In genomic region chr4:43244022-43244421, GRCm38 (mm10) we compare ENCODE assay signal across 12 mouse cellular contexts. TPM values are rescaled to one million over a fixed set of nuclear protein-coding genes. Genes with fewer than 3 reads are reported as not detected.
A peak's percentile ranks its signal among the peaks of the same experiment; 100 is the strongest.
DNase-seq lines count a peak whose midpoint lies in the region; ATAC-seq and TF ChIP-seq lines count a peak whose summit lies in the region.
"Had no signal": no experiment of that assay in that cellular context is flagged by ENCODE, and none has a peak within 500 bp of the region (broad histone marks: within the 10 kb centered on the region; RNA-seq: fewer than 3 reads in every experiment).

No protein-coding gene starts in this region.

- WGBS in forebrain, embryonic 14.5 days: 64% methylated on average over 2 of the region's 2 CpGs
- 69% methylated on average over 2 of the region's 2 CpGs for WGBS in forebrain, embryonic 12.5 days

- intact Hi-C loops in left cerebral cortex, postnatal 25 days (cut with DNase I): loop anchor here (5.0 kb wide), 1 partner anchor 197 kb away; the partner anchor contains the start of gene Fam214b
- intact Hi-C loops in heart, postnatal 25 days (cut with DNase I): loop anchor here (10.0 kb wide), 1 partner anchor 189 kb away; the partner anchor contains the start of gene Unc13b

- no peak for ATAC-seq in forebrain, embryonic 14.5 days
- no peak for ATAC-seq in forebrain, embryonic 12.5 days (ENCODE audit: low FRiP score)

- no peak overlapping the region for H3K4me3 ChIP-seq in forebrain, embryonic 14.5 days (ENCODE audit: low read depth, low read length)
- no peak overlapping the region for H3K4me3 ChIP-seq in forebrain, embryonic 12.5 days (replicated peaks)
- H3K4me3 ChIP-seq in layer of hippocampus, adult 2 months: no peak overlapping the region
- H3K4me3 ChIP-seq in MEL (ENCODE audit: control insufficient read depth in 1 of 2, insufficient read depth in 1 of 2, low read depth in 2 of 2, low read length in 2 of 2): no peak overlapping the region
- H3K4me3 ChIP-seq: forebrain, embryonic 10.5 days; stomach, embryonic 15.5 days had no signal

- H3K27ac ChIP-seq in forebrain, embryonic 14.5 days (ENCODE audit: low read depth, low read length): no peak overlapping the region
- no peak overlapping the region for H3K27ac ChIP-seq in forebrain, embryonic 12.5 days
- H3K27ac ChIP-seq in layer of hippocampus, adult 2 months: no peak overlapping the region
- no peak overlapping the region for H3K27ac ChIP-seq in MEL (ENCODE audit: control insufficient read depth, low read depth, low read length)
- H3K27ac ChIP-seq: forebrain, embryonic 10.5 days; macrophage; stomach, embryonic 15.5 days had no signal

- H3K36me3 ChIP-seq in forebrain, embryonic 14.5 days (ENCODE audit: control insufficient read depth, insufficient read depth, low read length): peaks cover 14% of the 10 kb centered on the region
- H3K36me3 ChIP-seq in forebrain, embryonic 12.5 days (replicated peaks): peaks cover 36% of the 10 kb centered on the region
- no peaks in the 10 kb centered on the region for H3K36me3 ChIP-seq in MEL (ENCODE audit: control insufficient read depth in 1 of 2, insufficient read depth in 2 of 2, low read length in 2 of 2)
- H3K36me3 ChIP-seq: stomach, embryonic 15.5 days had no signal

- TF ChIP-seq POLR2A in MEL (IDR thresholded peaks at IDR 0.05; ENCODE audit: control insufficient read depth in 1 of 2, insufficient read depth in 1 of 2, low read depth in 1 of 2, low read length in 2 of 2, poor library complexity in 1 of 2): no peak

- H3K79me2 ChIP-seq in MEL (ENCODE audit: control insufficient read depth, insufficient read depth, low read length, poor library complexity): no peaks in the 10 kb centered on the region

- H3K9ac ChIP-seq in forebrain, embryonic 14.5 days (ENCODE audit: low read length): no peak overlapping the region
- no peak overlapping the region for H3K9ac ChIP-seq in forebrain, embryonic 12.5 days
- H3K9ac ChIP-seq in MEL (ENCODE audit: control insufficient read depth, low read depth, low read length, poor library complexity, severe bottlenecking): no peak overlapping the region
- H3K9ac ChIP-seq: stomach, embryonic 15.5 days had no signal

- no peak for TF ChIP-seq EP300 in MEL (IDR thresholded peaks at IDR 0.05; ENCODE audit: low read depth in 1 of 2, low read length in 2 of 2)

- peak; percentile 7 for TF ChIP-seq RAD21 in MEL (IDR thresholded peaks at IDR 0.05; ENCODE audit: low read depth, low read length)

- peak; percentile 56 for DNase-seq in forebrain, embryonic 14.5 days (ENCODE audit: low spot score)
- peak; percentile 16 to 28 for DNase-seq in layer of hippocampus, adult 2 months (ENCODE audit: low spot score in 2 of 2)
- DNase-seq in layer of hippocampus, postnatal 36 days: no peak
- DNase-seq in MEL (ENCODE audit: low read depth, low spot score): no peak
- peak; percentile 31 to 59 for DNase-seq in left cerebral cortex, postnatal 25 days (ENCODE audit: low spot score in 2 of 2)
- no peak for DNase-seq in c-Kit-positive CD71-positive TER-119-positive erythroid progenitor cells, embryonic 14.5 days (ENCODE audit: low spot score)
- DNase-seq in heart, postnatal 25 days (ENCODE audit: low spot score): no peak
- DNase-seq: heart, postnatal 14 days had no signal

- peaks cover 3% of the 10 kb centered on the region; the same call in 1 of the 2 replicates for H3K4me1 ChIP-seq in forebrain, embryonic 14.5 days (ENCODE audit: control insufficient read depth, insufficient read depth, low read length)
- H3K4me1 ChIP-seq in forebrain, embryonic 12.5 days: peaks cover 17% of the 10 kb centered on the region
- H3K4me1 ChIP-seq in MEL (ENCODE audit: control insufficient read depth in 1 of 2, insufficient read depth in 2 of 2, low read length in 2 of 2): no peaks in the 10 kb centered on the region
- H3K4me1 ChIP-seq: stomach, embryonic 15.5 days had no signal

- H3K9me3 ChIP-seq in forebrain, embryonic 14.5 days (replicated peaks; ENCODE audit: control insufficient read depth, low read length): no peaks in the 10 kb centered on the region
- no peaks in the 10 kb centered on the region for H3K9me3 ChIP-seq in forebrain, embryonic 12.5 days
- H3K9me3 ChIP-seq in MEL (replicated peaks; ENCODE audit: insufficient read depth, low read length): no peaks in the 10 kb centered on the region
- H3K9me3 ChIP-seq: forebrain, embryonic 10.5 days; stomach, embryonic 15.5 days had no signal

- no peak overlapping the region for H3K4me2 ChIP-seq in forebrain, embryonic 14.5 days (ENCODE audit: low read length)
- no peak overlapping the region for H3K4me2 ChIP-seq in forebrain, embryonic 12.5 days
- H3K4me2 ChIP-seq: stomach, embryonic 15.5 days had no signal

- TF ChIP-seq CTCF in layer of hippocampus, adult 2 months (conservative IDR thresholded peaks at IDR 0.05): peak; percentile 83
- peak in 2 of 3 experiments; percentile 1 to 31; a peak in 2 of 6 replicates for TF ChIP-seq CTCF in MEL (IDR thresholded peaks at IDR 0.05 in 2 of 3, conservative IDR thresholded peaks at IDR 0.05 in 1 of 3; ENCODE audit: control insufficient read depth in 1 of 3, insufficient read depth in 1 of 3, low read depth in 2 of 3, low read length in 3 of 3, poor library complexity in 1 of 3, severe bottlenecking in 1 of 3)

- no peaks in the 10 kb centered on the region for H3K27me3 ChIP-seq in forebrain, embryonic 14.5 days (replicated peaks; ENCODE audit: control insufficient read depth, insufficient read depth, low read length)
- H3K27me3 ChIP-seq in forebrain, embryonic 12.5 days: no peaks in the 10 kb centered on the region
- H3K27me3 ChIP-seq in MEL (ENCODE audit: control insufficient read depth in 1 of 2, insufficient read depth in 2 of 2, low read length in 2 of 2): no peaks in the 10 kb centered on the region
- H3K27me3 ChIP-seq: stomach, embryonic 15.5 days had no signal

TF ChIP-seq in MEL, 35 proteins besides CTCF, POLR2A, EP300 and RAD21:
- TF ChIP-seq SMC3 (IDR thresholded peaks at IDR 0.05; ENCODE audit: low read depth, low read length): peak; percentile 54
- TF ChIP-seq ELF1 (IDR thresholded peaks at IDR 0.05; ENCODE audit: low read depth, low read length): no peak
- TF ChIP-seq E2F4 (IDR thresholded peaks at IDR 0.05; ENCODE audit: borderline replicate concordance, low read depth, low read length): no peak
TF ChIP-seq in MEL: peak in this region for 1.

RNA-seq across cellular contexts. Expression of gene Atp8b5, which starts 22.9 kb away (rescaled TPM):
- 0.46 and 0.79 TPM in 2 replicates for polyA plus RNA-seq in forebrain, embryonic 14.5 days (2014; fragmentation: Nextera tagmentation; extraction: Ambion mirVana)
- 0.40 and 0.42 TPM in 2 replicates for polyA plus RNA-seq in forebrain, embryonic 12.5 days (2016; fragmentation: Nextera tagmentation; extraction: Ambion mirVana)
- under 1 TPM; 0.29 to 0.31 TPM for total RNA-seq in layer of hippocampus, adult 2 months (2021)
- under 1 TPM; 0.20 to 0.22 TPM for total RNA-seq in layer of hippocampus, postnatal 36 days (2021)
- 3.8 and 5.0 TPM in 2 replicates for total RNA-seq in MEL (2012; rRNA removed)
- 1 to 10 TPM in 1 of 2 experiments, not detected in 1; 4.9 TPM for polyA plus RNA-seq in MEL (2012; ENCODE audit: insufficient read depth in 1 of 2, insufficient read length in 2 of 2, low read depth in 1 of 2, low replicate concordance in 2 of 2, missing spikeins in 1 of 2)
- total RNA-seq in left cerebral cortex, postnatal 25 days (2021): under 1 TPM; 0.23 to 0.46 TPM
- total RNA-seq in heart, postnatal 25 days (2021): under 1 TPM in 1 of 2 experiments, not detected in 1; 0.05 TPM

Comparison
In these comparisons a context has a peak if more than half of its experiments do, and no peak if none do; other contexts are left out.
1. DNase-seq: peak in forebrain, embryonic 14.5 days (single experiment), layer of hippocampus, adult 2 months (2 of 2) and left cerebral cortex, postnatal 25 days (2 of 2); none in layer of hippocampus, postnatal 36 days (0 of 2), MEL (single experiment), c-Kit-positive CD71-positive TER-119-positive erythroid progenitor cells, embryonic 14.5 days (single experiment) and heart, postnatal 25 days (single experiment).